Mouse (Mus musculus): ENCODE measurements around the gene Slc45a2. TPM values are rescaled to one million over a fixed set of nuclear protein-coding genes. Genes with fewer than 3 reads are reported as not detected.

Slc45a2 gene
- polyA plus RNA-seq, 1 experiment from 2014 or later, result 0.23 TPM

- Histone ChIP-seq H3K4me3 (replicated peaks; ENCODE audit: low read length) (no peak overlapping the region), H3K9ac (no peak overlapping the region), H3K27me3 (ENCODE audit: control insufficient read depth, insufficient read depth, low read length) (no peaks in the 10 kb centered on the region), H3K9me3 (ENCODE audit: control insufficient read depth, low read length) (no peaks in the 10 kb centered on the region), H3K27ac (no peak overlapping the region), H3K36me3 (replicated peaks; ENCODE audit: control insufficient read depth, insufficient read depth) (no peaks in the 10 kb centered on the region), H3K4me1 (replicated peaks; ENCODE audit: control insufficient read depth, insufficient read depth, low read length) (no peaks in the 10 kb centered on the region), H3K4me2 (replicated peaks) (no peak overlapping the region)
- ATAC-seq (ENCODE audit: low FRiP score), result no peak
- no peak for DNase-seq (ENCODE audit: low spot score)
- WGBS, result 71% methylated on average over 4 of the region's 4 CpGs
Observed at GRCm38 (mm10) chr15:11026801-11027561, 26.5 kb downstream of the Slc45a2 start.

DNA sequence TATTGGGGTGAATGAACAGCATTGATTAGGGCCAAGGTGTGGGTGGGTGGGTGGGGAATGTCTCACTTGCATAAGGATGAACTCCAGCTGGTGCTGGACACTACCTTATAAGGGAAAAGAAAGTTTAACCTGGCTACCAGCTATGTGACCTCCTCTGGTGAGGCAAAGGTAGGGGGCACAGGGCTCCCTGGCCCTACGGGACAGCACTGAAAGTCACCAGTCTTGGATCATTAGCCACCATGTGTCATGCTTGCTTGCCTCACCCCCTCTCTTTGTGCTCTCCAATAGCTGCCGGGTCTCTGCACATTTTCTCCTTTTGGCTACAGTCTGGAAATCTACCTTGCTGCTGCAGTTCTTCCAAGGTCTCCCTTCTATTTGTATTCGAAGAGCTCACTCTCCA is 29.7 kb downstream of the Slc45a2 start:
- DNase-seq (ENCODE audit: low spot score) (no peak), ATAC-seq (ENCODE audit: low FRiP score) (no peak)
- 79% methylated on average over 3 of the region's 3 CpGs for WGBS

GRCm38 (mm10) chr15:11035947-11036474 is 35.5 kb downstream of the Slc45a2 start:
- no peak for ATAC-seq (ENCODE audit: low FRiP score)

More for the DNA sequence above, 29.7 kb downstream of the Slc45a2 start:
- no peak overlapping the region for H3K27ac ChIP-seq
- no peak overlapping the region for H3K4me3 ChIP-seq (replicated peaks; ENCODE audit: low read length)
- H3K27me3 ChIP-seq (ENCODE audit: control insufficient read depth, insufficient read depth, low read length), result peaks cover 11% of the 10 kb centered on the region
- no peak overlapping the region for H3K9ac ChIP-seq
- no peaks in the 10 kb centered on the region for H3K9me3 ChIP-seq (ENCODE audit: control insufficient read depth, low read length)
- H3K4me1 ChIP-seq (replicated peaks; ENCODE audit: control insufficient read depth, insufficient read depth, low read length), result no peaks in the 10 kb centered on the region
- no peaks in the 10 kb centered on the region for H3K36me3 ChIP-seq (replicated peaks; ENCODE audit: control insufficient read depth, insufficient read depth)
- no peak overlapping the region for H3K4me2 ChIP-seq (replicated peaks)

GRCm38 (mm10) chr15:11036535-11037375 is 36.2 kb downstream of the Slc45a2 start:
- ATAC-seq (ENCODE audit: low FRiP score) (peak; percentile 35; the same call in 1 of the 2 replicates), DNase-seq (ENCODE audit: low spot score) (no peak)
- peak overlapping the region; percentile 54 for H3K9ac ChIP-seq
- no peak overlapping the region for H3K27ac ChIP-seq
- no peaks in the 10 kb centered on the region for H3K36me3 ChIP-seq (replicated peaks; ENCODE audit: control insufficient read depth, insufficient read depth)
- peaks cover 42% of the 10 kb centered on the region for H3K27me3 ChIP-seq (ENCODE audit: control insufficient read depth, insufficient read depth, low read length)
- H3K4me1 ChIP-seq (replicated peaks; ENCODE audit: control insufficient read depth, insufficient read depth, low read length), result peaks cover 15% of the 10 kb centered on the region
- H3K4me3 ChIP-seq (replicated peaks; ENCODE audit: low read length), result peak overlapping the region; percentile 39
- H3K9me3 ChIP-seq (ENCODE audit: control insufficient read depth, low read length), result no peaks in the 10 kb centered on the region
- 2% methylated on average over 49 of the region's 49 CpGs for WGBS
- peak overlapping the region; percentile 81 for H3K4me2 ChIP-seq (replicated peaks)

More at GRCm38 (mm10) chr15:11035947-11036474, 35.5 kb downstream of the Slc45a2 start:
- WGBS, result 7% methylated on average over 34 of the region's 34 CpGs
- H3K9ac ChIP-seq, result peak overlapping the region; percentile 54
- H3K4me3 ChIP-seq (replicated peaks; ENCODE audit: low read length), result peak overlapping the region; percentile 39
- H3K27me3 ChIP-seq (ENCODE audit: control insufficient read depth, insufficient read depth, low read length), result peaks cover 42% of the 10 kb centered on the region
- no peak overlapping the region for H3K27ac ChIP-seq
- no peak for DNase-seq (ENCODE audit: low spot score)
- H3K9me3 ChIP-seq (ENCODE audit: control insufficient read depth, low read length), result no peaks in the 10 kb centered on the region
- peak overlapping the region; percentile 81 for H3K4me2 ChIP-seq (replicated peaks)
- peaks cover 15% of the 10 kb centered on the region for H3K4me1 ChIP-seq (replicated peaks; ENCODE audit: control insufficient read depth, insufficient read depth, low read length)
- H3K36me3 ChIP-seq (replicated peaks; ENCODE audit: control insufficient read depth, insufficient read depth), result no peaks in the 10 kb centered on the region

GRCm38 (mm10) chr15:11037376-11037695 is 36.8 kb downstream of the Slc45a2 start:
- Histone ChIP-seq H3K4me2 (replicated peaks) (peak overlapping the region; percentile 81), H3K36me3 (replicated peaks; ENCODE audit: control insufficient read depth, insufficient read depth) (no peaks in the 10 kb centered on the region), H3K9ac (peak overlapping the region; percentile 54), H3K4me1 (replicated peaks; ENCODE audit: control insufficient read depth, insufficient read depth, low read length) (peaks cover 15% of the 10 kb centered on the region), H3K27ac (no peak overlapping the region), H3K4me3 (replicated peaks; ENCODE audit: low read length) (peak overlapping the region; percentile 39), H3K9me3 (ENCODE audit: control insufficient read depth, low read length) (no peaks in the 10 kb centered on the region), H3K27me3 (ENCODE audit: control insufficient read depth, insufficient read depth, low read length) (peaks cover 42% of the 10 kb centered on the region)
- ATAC-seq (ENCODE audit: low FRiP score), result peak; percentile 41; the same call in 1 of the 2 replicates
- 5% methylated on average over 8 of the region's 8 CpGs for WGBS
- peak; percentile 27 for DNase-seq (ENCODE audit: low spot score)

DNA sequence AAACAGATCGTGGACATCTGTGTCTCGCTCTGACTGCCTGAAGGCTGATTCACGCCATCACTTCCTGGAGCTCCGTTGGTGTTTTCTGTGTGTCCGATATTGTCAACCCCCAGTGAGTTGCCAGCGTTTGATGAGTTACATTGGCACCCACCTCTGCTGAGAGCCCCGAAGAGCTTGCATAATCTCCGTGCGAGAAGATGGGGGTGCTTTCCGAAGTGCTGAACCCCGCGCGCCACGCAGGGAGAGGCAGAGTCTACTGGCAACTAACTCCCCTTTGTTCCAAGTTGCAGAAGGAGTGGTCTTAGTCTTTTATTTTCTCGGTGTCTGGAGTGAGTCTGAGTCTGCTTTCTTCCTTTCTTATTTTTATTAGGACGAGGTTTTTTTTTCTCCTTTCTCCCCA is 37.2 kb downstream of the Slc45a2 start, which contains the start of gene Rxfp3:
Gene Rxfp3 (minus strand): TSS at position 281 of the 400 bp plus-strand sequence.
- H3K9ac ChIP-seq, result peak within 1 kb of the TSS; percentile 54
- no peak; the same call in 1 of the 2 replicates for ATAC-seq (ENCODE audit: low FRiP score)
- no peaks in the 10 kb centered on the region for H3K36me3 ChIP-seq (replicated peaks; ENCODE audit: control insufficient read depth, insufficient read depth)
- 2% methylated on average over 16 of the region's 16 CpGs for WGBS
- DNase-seq (ENCODE audit: low spot score), result peak; percentile 33
- H3K4me2 ChIP-seq (replicated peaks), result peak within 1 kb of the TSS; percentile 81
- no peak within 1 kb of the TSS for H3K27ac ChIP-seq
- H3K9me3 ChIP-seq (ENCODE audit: control insufficient read depth, low read length), result no peaks in the 10 kb centered on the region
- H3K4me1 ChIP-seq (replicated peaks; ENCODE audit: control insufficient read depth, insufficient read depth, low read length), result peaks cover 15% of the 10 kb centered on the region
- H3K4me3 ChIP-seq (replicated peaks; ENCODE audit: low read length), result peak within 1 kb of the TSS; percentile 39
- peaks cover 42% of the 10 kb centered on the region for H3K27me3 ChIP-seq (ENCODE audit: control insufficient read depth, insufficient read depth, low read length)

DNA sequence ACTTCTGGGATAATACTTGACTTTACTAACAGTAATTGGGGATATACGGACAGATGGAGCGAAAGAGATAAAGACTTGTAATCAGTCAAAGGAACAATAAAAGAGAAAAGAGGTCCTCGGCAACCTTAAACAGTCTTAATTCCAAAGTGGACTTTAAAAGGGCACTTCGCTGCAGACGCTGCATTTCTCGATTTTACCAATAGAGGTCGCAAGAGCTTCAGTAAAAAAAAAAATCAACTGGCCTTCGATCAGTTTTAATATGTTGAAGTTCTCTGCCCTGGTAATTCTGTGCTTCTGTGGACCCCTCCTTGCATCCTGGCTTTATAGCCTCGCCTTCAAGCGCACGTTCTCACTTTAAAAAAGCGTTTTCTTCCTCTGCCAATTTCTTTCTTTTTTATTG is 38.0 kb downstream of the Slc45a2 start:
- Histone ChIP-seq H3K9ac (no peak overlapping the region), H3K4me1 (replicated peaks; ENCODE audit: control insufficient read depth, insufficient read depth, low read length) (peaks cover 15% of the 10 kb centered on the region), H3K27ac (no peak overlapping the region), H3K4me2 (replicated peaks) (peak overlapping the region; percentile 81), H3K9me3 (ENCODE audit: control insufficient read depth, low read length) (no peaks in the 10 kb centered on the region), H3K4me3 (replicated peaks; ENCODE audit: low read length) (0 out of 2 replicates have a peak overlapping the region, but pooled peaks have one; percentile 39), H3K27me3 (ENCODE audit: control insufficient read depth, insufficient read depth, low read length) (peaks cover 42% of the 10 kb centered on the region), H3K36me3 (replicated peaks; ENCODE audit: control insufficient read depth, insufficient read depth) (no peaks in the 10 kb centered on the region)
- ATAC-seq (ENCODE audit: low FRiP score), result no peak
- DNase-seq (ENCODE audit: low spot score), result peak; percentile 92
- 3% methylated on average over 12 of the region's 12 CpGs for WGBS

- DNase-seq (ENCODE audit: low spot score) (no peak), ATAC-seq (ENCODE audit: low FRiP score) (no peak)
- Histone ChIP-seq H3K4me2 (replicated peaks) (no peak overlapping the region), H3K27me3 (ENCODE audit: control insufficient read depth, insufficient read depth, low read length) (peaks cover 33% of the 10 kb centered on the region), H3K9me3 (ENCODE audit: control insufficient read depth, low read length) (no peaks in the 10 kb centered on the region), H3K4me3 (replicated peaks; ENCODE audit: low read length) (no peak overlapping the region), H3K27ac (no peak overlapping the region), H3K36me3 (replicated peaks; ENCODE audit: control insufficient read depth, insufficient read depth) (no peaks in the 10 kb centered on the region), H3K9ac (no peak overlapping the region), H3K4me1 (replicated peaks; ENCODE audit: control insufficient read depth, insufficient read depth, low read length) (peaks cover 15% of the 10 kb centered on the region)
- 77% methylated on average over 5 of the region's 5 CpGs for WGBS
Observed at GRCm38 (mm10) chr15:11040067-11040466, 39.5 kb downstream of the Slc45a2 start.

DNA sequence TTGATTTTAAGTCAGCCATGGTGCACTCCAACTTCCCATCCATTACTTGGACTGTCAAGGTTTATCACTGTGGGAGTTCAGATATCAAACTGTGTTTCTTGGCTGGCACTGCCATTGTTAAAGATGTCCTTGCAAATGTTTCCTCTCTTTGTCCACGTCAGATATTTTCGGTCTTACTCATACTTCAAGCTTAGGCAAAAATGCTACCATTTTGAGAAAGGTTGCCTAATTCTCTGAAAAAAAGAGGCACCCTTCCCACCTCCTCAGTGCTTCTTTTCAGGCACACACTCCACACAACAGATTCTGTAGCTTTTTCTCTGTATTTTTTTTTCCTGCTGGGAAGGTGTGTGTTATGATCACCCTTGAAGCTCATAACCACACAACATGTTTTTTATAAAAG is 40.7 kb downstream of the Slc45a2 start:
- H3K36me3 ChIP-seq (replicated peaks; ENCODE audit: control insufficient read depth, insufficient read depth), result no peaks in the 10 kb centered on the region
- no peak overlapping the region for H3K9ac ChIP-seq
- H3K9me3 ChIP-seq (ENCODE audit: control insufficient read depth, low read length), result no peaks in the 10 kb centered on the region
- H3K27ac ChIP-seq, result no peak overlapping the region
- H3K4me1 ChIP-seq (replicated peaks; ENCODE audit: control insufficient read depth, insufficient read depth, low read length), result peaks cover 13% of the 10 kb centered on the region
- H3K4me2 ChIP-seq (replicated peaks), result no peak overlapping the region
- DNase-seq (ENCODE audit: low spot score), result no peak
- 83% methylated on average over 2 of the region's 2 CpGs for WGBS
- no peak overlapping the region for H3K4me3 ChIP-seq (replicated peaks; ENCODE audit: low read length)
- H3K27me3 ChIP-seq (ENCODE audit: control insufficient read depth, insufficient read depth, low read length), result peaks cover 21% of the 10 kb centered on the region
- no peak for ATAC-seq (ENCODE audit: low FRiP score)
